Mouse (Mus musculus) central nervous system, embryonic 11.5 days (tissue): Measurements from ENCODE around the gene Pkd1l3. TPM values are rescaled to one million over a fixed set of nuclear protein-coding genes. Genes with fewer than 3 reads are reported as not detected.

Experiments
- polyA plus RNA-seq: library from polyadenylated mRNA; depleted of rRNA; stranded (reverse); fragments of >200 nt; gene quantifications from 2 replicates; pipeline ENCODE4 v1.2.3, GENCODE M21; 2012; rRNA removed

The Pkd1l3 gene
- 0.25 and 0.31 TPM in 2 replicates for polyA plus RNA-seq

GRCm38 (mm10) chr8:109614243-109615210, at the start of gene Pkd1l3:
Gene Pkd1l3 (plus strand): TSS chr8:109614517.

GRCm38 (mm10) chr8:109565498-109566333, 48.6 kb upstream of the Pkd1l3 start, which contains the start of the genes Dhx38 and Txnl4b:
Gene Dhx38 (minus strand): TSS chr8:109565861.
Gene Txnl4b (plus strand): TSS chr8:109565892.

GRCm38 (mm10) chr8:109578900-109579301, 35.4 kb upstream of the Pkd1l3 start, which contains the start of gene Hp:
Gene Hp (minus strand): TSS chr8:109579172.

GRCm38 (mm10) chr8:109608271-109609152, 5.8 kb upstream of the Pkd1l3 start, which contains the start of gene Dhodh:
Gene Dhodh (minus strand): TSS chr8:109608673.

GRCm38 (mm10) chr8:109693146-109693900, 79.0 kb downstream of the Pkd1l3 start, which contains the start of gene Ist1:
Gene Ist1 (minus strand): TSS chr8:109693260.

GRCm38 (mm10) chr8:109705320-109706075, 91.2 kb downstream of the Pkd1l3 start, which contains the start of gene Zfp821:
Gene Zfp821 (plus strand): TSS chr8:109705546.

Other genes starting within 250 kb of the Pkd1l3 start
- 1.8 and 3.9 TPM in 2 replicates for gene Pmfbp1, start 120.5 kb upstream of the Pkd1l3 start, polyA plus RNA-seq
- gene Dhx38, start 48.7 kb upstream of the Pkd1l3 start, polyA plus RNA-seq, result 32.3 and 33.3 TPM in 2 replicates
- 6.9 and 7.0 TPM in 2 replicates for gene Txnl4b, start 48.6 kb upstream of the Pkd1l3 start, polyA plus RNA-seq
- gene Hp, start 35.3 kb upstream of the Pkd1l3 start, polyA plus RNA-seq, result 1.2 and 1.4 TPM in 2 replicates
- 31.5 and 46.4 TPM in 2 replicates for gene Dhodh, start 5.8 kb upstream of the Pkd1l3 start, polyA plus RNA-seq
- 123 and 134 TPM in 2 replicates for gene Ist1, start 78.7 kb downstream of the Pkd1l3 start, polyA plus RNA-seq
- 63.6 and 78.5 TPM in 2 replicates for gene Zfp821, start 91.0 kb downstream of the Pkd1l3 start, polyA plus RNA-seq
- gene Atxn1l, start 123.2 kb downstream of the Pkd1l3 start, polyA plus RNA-seq, result 11.6 and 15.3 TPM in 2 replicates
- 51.5 and 76.0 TPM in 2 replicates for gene Ap1g1, start 164.0 kb downstream of the Pkd1l3 start, polyA plus RNA-seq